Mouse (Mus musculus) forebrain, embryonic 14.5 days (tissue): ENCODE data around the gene Ppfibp2. TPM values are rescaled to one million over a fixed set of nuclear protein-coding genes. Genes with fewer than 3 reads are reported as not detected.

Experiments used
- ATAC-seq: fragments of 200-750 bp; cut with Nextera tagmentation; 2 replicates; pipeline ENCODE4 v1.8.0; 2017; ENCODE audit warnings: mild to moderate bottlenecking, moderate library complexity
- DNase-seq: peaks from one replicate; pipeline ENCODE4 v3.0.0-alpha.2; 2015; ENCODE audit warnings: low spot score
- H3K27ac ChIP-seq: fragments of 300-500 bp; sonication (generic); 2 replicates; pipeline ENCODE4 v1.5.1; 2014; ENCODE audit warnings: low read depth, mild to moderate bottlenecking, control low read depth, low read length, moderate library complexity
- H3K27me3 ChIP-seq: fragments of 300-500 bp; sonication (generic); replicated peaks from 2 replicates; pipeline ENCODE4 v1.6.1; 2014; ENCODE audit warnings: low read length, control low read depth, mixed read lengths; ENCODE audit not compliant: control insufficient read depth, insufficient read depth
- H3K36me3 ChIP-seq: fragments of 300-500 bp; sonication (generic); 2 replicates; pipeline ENCODE4 v1.6.1; 2014; ENCODE audit warnings: low read length, control low read depth; ENCODE audit not compliant: control insufficient read depth, insufficient read depth
- H3K4me1 ChIP-seq: fragments of 300-500 bp; sonication (generic); 2 replicates; pipeline ENCODE4 v1.6.1; 2014; ENCODE audit warnings: antibody characterized with exemption, low read length, control low read depth; ENCODE audit not compliant: control insufficient read depth, insufficient read depth
- H3K4me2 ChIP-seq: fragments of 300-500 bp; sonication (generic); 2 replicates; pipeline ENCODE4 v1.6.1; 2014; ENCODE audit warnings: mild to moderate bottlenecking, control low read depth, low read length
- H3K4me3 ChIP-seq: fragments of 300-500 bp; sonication (generic); 2 replicates; pipeline ENCODE4 v1.5.1; 2014; ENCODE audit warnings: low read depth, low read length, control low read depth
- H3K9ac ChIP-seq: fragments of 300-500 bp; sonication (generic); 2 replicates; pipeline ENCODE4 v1.6.1; 2014; ENCODE audit warnings: mild to moderate bottlenecking, low read length, control low read depth, moderate library complexity
- H3K9me3 ChIP-seq: fragments of 300-500 bp; sonication (generic); replicated peaks from 2 replicates; pipeline ENCODE4 v1.6.1; 2016; ENCODE audit warnings: low read length, control low read depth, mixed read lengths; ENCODE audit not compliant: control insufficient read depth
- WGBS: fragments of 180-500 bp; shearing (Covaris S2); extraction: QIAGEN DNeasy Blood & Tissue Kit; methylation state at CpG from one replicate; pipeline ENCODE4 v1.1.7; 2014; 5-methylcytosine and 5-hydroxymethylcytosine counted together
- polyA plus RNA-seq: library from polyadenylated mRNA; unstranded; fragments of >200 nt; fragmentation: Nextera tagmentation; extraction: Ambion mirVana; gene quantifications from 2 replicates; pipeline ENCODE4 v1.2.1, GENCODE M21; 2014

Ppfibp2 gene
- polyA plus RNA-seq, 1 experiment from 2014 or later: 1.6 TPM

- H3K36me3 ChIP-seq: no peaks in the 10 kb centered on the region
- ATAC-seq: no peak
- no peak overlapping the region for H3K27ac ChIP-seq
- no peak for DNase-seq
- H3K4me3 ChIP-seq: no peak overlapping the region
- H3K27me3 ChIP-seq: no peaks in the 10 kb centered on the region
- no peak overlapping the region for H3K9ac ChIP-seq
- WGBS: 80% methylated on average over 5 of the region's 5 CpGs
- no peaks in the 10 kb centered on the region for H3K9me3 ChIP-seq
- H3K4me2 ChIP-seq: no peak overlapping the region
- no peaks in the 10 kb centered on the region for H3K4me1 ChIP-seq
Measured at GRCm38 (mm10) chr7:107600651-107601050, 5.6 kb downstream of the Ppfibp2 start.

DNA sequence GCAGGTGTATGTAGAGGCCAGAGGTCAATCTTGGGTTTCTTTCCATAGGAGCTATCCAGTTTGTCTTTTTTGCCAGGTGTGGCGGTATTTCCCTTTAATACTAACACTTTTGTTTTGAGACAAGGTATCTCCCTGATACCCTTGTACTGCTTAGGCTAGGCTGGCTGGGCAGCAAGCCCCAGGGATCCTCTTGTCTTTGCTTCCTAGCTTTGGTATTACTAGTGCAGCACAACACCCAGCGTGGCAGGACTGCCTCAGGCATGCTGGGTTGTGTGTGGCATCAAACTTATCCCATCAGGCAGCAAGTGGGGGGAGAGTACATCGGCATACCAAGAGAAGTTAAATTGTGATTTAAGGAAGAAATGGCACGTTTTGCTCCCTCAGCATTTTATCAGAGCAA lies 7.5 kb downstream of the Ppfibp2 start:
- no peak for DNase-seq
- H3K27me3 ChIP-seq: no peaks in the 10 kb centered on the region
- no peaks in the 10 kb centered on the region for H3K4me1 ChIP-seq
- H3K36me3 ChIP-seq: no peaks in the 10 kb centered on the region
- WGBS: 80% methylated on average over 4 of the region's 4 CpGs
- H3K4me2 ChIP-seq: no peak overlapping the region
- ATAC-seq: no peak
- no peak overlapping the region for H3K9ac ChIP-seq
- H3K4me3 ChIP-seq: no peak overlapping the region
- no peaks in the 10 kb centered on the region for H3K9me3 ChIP-seq
- H3K27ac ChIP-seq: no peak overlapping the region

DNA sequence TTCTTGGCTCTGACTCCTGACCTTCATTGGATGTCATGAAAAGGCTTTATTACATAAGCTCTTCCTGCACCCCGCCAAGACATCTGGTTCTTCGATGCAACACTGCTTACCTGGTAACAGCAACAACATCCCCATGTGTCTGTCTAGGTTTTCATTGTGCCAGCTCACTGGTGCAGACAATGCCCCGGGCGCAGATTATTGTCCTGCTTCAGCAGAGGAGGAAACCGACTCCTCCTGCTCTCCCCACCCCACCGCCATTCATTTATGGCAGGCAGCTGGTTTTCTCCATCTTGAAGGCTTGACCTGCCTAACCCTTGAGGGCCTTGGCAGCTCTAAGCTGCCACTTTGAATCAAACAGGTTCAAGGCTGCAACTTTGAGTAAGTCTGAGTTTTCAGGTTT lies 7.9 kb downstream of the Ppfibp2 start:
- Histone ChIP-seq H3K4me2 (no peak overlapping the region), H3K9me3 (no peaks in the 10 kb centered on the region), H3K4me3 (no peak overlapping the region), H3K9ac (no peak overlapping the region), H3K36me3 (no peaks in the 10 kb centered on the region), H3K27ac (no peak overlapping the region), H3K4me1 (no peaks in the 10 kb centered on the region), H3K27me3 (no peaks in the 10 kb centered on the region)
- ATAC-seq (no peak), DNase-seq (no peak)
- 64% methylated on average over 6 of the region's 6 CpGs for WGBS

DNA sequence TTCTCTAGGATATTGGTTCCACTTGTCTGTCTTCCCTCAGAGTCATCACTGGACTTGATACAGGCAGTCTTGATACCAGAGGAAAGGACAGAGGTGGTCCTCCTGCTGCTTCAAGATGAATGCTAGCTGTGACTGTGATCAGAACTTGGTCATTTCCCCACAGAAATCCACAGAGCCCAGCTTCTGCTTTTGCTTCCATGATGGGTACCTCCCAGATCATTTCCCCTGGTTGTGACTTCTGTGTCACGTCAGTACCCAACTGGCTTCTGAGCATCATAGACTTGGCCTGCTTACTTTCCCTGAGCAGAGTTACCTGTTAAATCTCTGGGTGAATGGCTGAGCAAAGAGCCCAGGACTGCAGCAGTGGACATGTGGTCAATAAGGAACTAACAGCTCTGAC lies 12.8 kb downstream of the Ppfibp2 start:
- DNase-seq: no peak
- H3K9me3 ChIP-seq: no peaks in the 10 kb centered on the region
- H3K9ac ChIP-seq: no peak overlapping the region
- no peak overlapping the region for H3K27ac ChIP-seq
- no peak overlapping the region for H3K4me2 ChIP-seq
- no peaks in the 10 kb centered on the region for H3K27me3 ChIP-seq
- no peaks in the 10 kb centered on the region for H3K36me3 ChIP-seq
- ATAC-seq: no peak
- WGBS: 87% methylated on average over 1 of the region's 1 CpGs
- H3K4me3 ChIP-seq: no peak overlapping the region
- H3K4me1 ChIP-seq: no peaks in the 10 kb centered on the region

- DNase-seq: no peak
- Histone ChIP-seq H3K9me3 (no peaks in the 10 kb centered on the region), H3K4me2 (no peak overlapping the region), H3K27me3 (no peaks in the 10 kb centered on the region), H3K27ac (no peak overlapping the region), H3K4me1 (no peaks in the 10 kb centered on the region), H3K9ac (no peak overlapping the region), H3K36me3 (no peaks in the 10 kb centered on the region), H3K4me3 (no peak overlapping the region)
- no peak for ATAC-seq
- 80% methylated on average over 2 of the region's 2 CpGs for WGBS
Measured at GRCm38 (mm10) chr7:107609622-107610255, 14.7 kb downstream of the Ppfibp2 start.

DNA sequence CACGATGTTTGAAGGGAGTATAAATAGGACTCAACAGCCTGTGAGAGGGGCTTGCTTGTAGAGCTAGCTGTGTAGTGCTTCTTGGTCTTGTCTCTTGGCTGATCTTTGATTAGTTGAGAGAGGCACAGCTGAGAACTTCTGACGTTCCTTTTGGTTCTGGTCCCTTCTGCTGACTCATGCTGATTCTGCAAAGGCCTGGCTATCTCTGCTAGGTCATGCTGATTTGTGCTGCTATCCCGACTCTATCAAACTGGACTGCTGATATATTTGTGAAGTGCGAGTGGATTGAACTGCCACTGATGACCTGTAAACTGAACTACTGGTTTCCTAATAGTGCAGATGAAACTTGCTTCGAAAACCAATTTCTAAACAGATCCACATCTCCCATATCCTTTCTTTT lies 15.9 kb downstream of the Ppfibp2 start:
- ATAC-seq (no peak), DNase-seq (no peak)
- H3K4me3 ChIP-seq: no peak overlapping the region
- H3K27me3 ChIP-seq: no peaks in the 10 kb centered on the region
- H3K27ac ChIP-seq: no peak overlapping the region
- no peaks in the 10 kb centered on the region for H3K4me1 ChIP-seq
- 92% methylated on average over 5 of the region's 5 CpGs for WGBS
- H3K36me3 ChIP-seq: no peaks in the 10 kb centered on the region
- no peak overlapping the region for H3K9ac ChIP-seq
- no peaks in the 10 kb centered on the region for H3K9me3 ChIP-seq
- no peak overlapping the region for H3K4me2 ChIP-seq

- WGBS: 28% methylated on average over 10 of the region's 11 CpGs
- DNase-seq (no peak), ATAC-seq (no peak)
- Histone ChIP-seq H3K9me3 (no peaks in the 10 kb centered on the region), H3K27ac (no peak overlapping the region), H3K27me3 (no peaks in the 10 kb centered on the region), H3K9ac (no peak overlapping the region), H3K36me3 (no peaks in the 10 kb centered on the region), H3K4me3 (no peak overlapping the region), H3K4me1 (no peaks in the 10 kb centered on the region), H3K4me2 (no peak overlapping the region)
Measured at GRCm38 (mm10) chr7:107618028-107618992, 23.3 kb downstream of the Ppfibp2 start.

GRCm38 (mm10) chr7:107619225-107619624 lies 24.2 kb downstream of the Ppfibp2 start:
- no peak overlapping the region for H3K27ac ChIP-seq
- H3K36me3 ChIP-seq: no peaks in the 10 kb centered on the region
- no peak overlapping the region for H3K4me2 ChIP-seq
- no peak overlapping the region for H3K4me3 ChIP-seq
- WGBS: 77% methylated on average over 4 of the region's 4 CpGs
- no peaks in the 10 kb centered on the region for H3K27me3 ChIP-seq
- ATAC-seq (no peak), DNase-seq (no peak)
- H3K9ac ChIP-seq: no peak overlapping the region
- H3K4me1 ChIP-seq: no peaks in the 10 kb centered on the region
- H3K9me3 ChIP-seq: no peaks in the 10 kb centered on the region

GRCm38 (mm10) chr7:107620137-107620536 lies 25.1 kb downstream of the Ppfibp2 start:
- H3K4me1 ChIP-seq: no peaks in the 10 kb centered on the region
- no peaks in the 10 kb centered on the region for H3K9me3 ChIP-seq
- H3K27me3 ChIP-seq: no peaks in the 10 kb centered on the region
- 76% methylated on average over 3 of the region's 3 CpGs for WGBS
- H3K27ac ChIP-seq: no peak overlapping the region
- no peaks in the 10 kb centered on the region for H3K36me3 ChIP-seq
- no peak overlapping the region for H3K9ac ChIP-seq
- H3K4me3 ChIP-seq: no peak overlapping the region
- no peak overlapping the region for H3K4me2 ChIP-seq
- no peak for DNase-seq
- no peak for ATAC-seq
